Mouse (Mus musculus): ENCODE results near the gene Fibcd1. TPM values are rescaled to one million over a fixed set of nuclear protein-coding genes. Genes with fewer than 3 reads are reported as not detected.

The Fibcd1 gene
- polyA plus RNA-seq, 1 experiment from 2014 or later, result 0.55 TPM

GRCm38 (mm10) chr2:31788227-31788626 lies 57.6 kb downstream of the Fibcd1 start:
- Histone ChIP-seq H3K4me3 (no peak overlapping the region), H3K36me3 (peaks cover 96% of the 10 kb centered on the region), H3K4me1 (no peaks in the 10 kb centered on the region), H3K27me3 (no peaks in the 10 kb centered on the region), H3K9ac (no peak overlapping the region), H3K4me2 (no peak overlapping the region), H3K27ac (no peak overlapping the region), H3K9me3 (no peaks in the 10 kb centered on the region)
- ATAC-seq (ENCODE audit: insufficient number of reproducible peaks, insufficient read depth, low FRiP score, low TSS enrichment, low read depth), result no peak
- WGBS, result 82% methylated on average over 3 of the region's 3 CpGs

- H3K36me3 ChIP-seq, result peaks cover 96% of the 10 kb centered on the region
- H3K9ac ChIP-seq, result no peak overlapping the region
- ATAC-seq (ENCODE audit: insufficient number of reproducible peaks, insufficient read depth, low FRiP score, low TSS enrichment, low read depth), result no peak
- H3K4me1 ChIP-seq, result no peaks in the 10 kb centered on the region
- no peak overlapping the region for H3K4me2 ChIP-seq
- H3K27me3 ChIP-seq, result no peaks in the 10 kb centered on the region
- no peak overlapping the region for H3K27ac ChIP-seq
- no peak overlapping the region for H3K4me3 ChIP-seq
- no peaks in the 10 kb centered on the region for H3K9me3 ChIP-seq
- WGBS, result 16% methylated on average over 7 of the region's 7 CpGs
Measured at GRCm38 (mm10) chr2:31787029-31787428, 58.8 kb downstream of the Fibcd1 start.

- Histone ChIP-seq H3K27ac (no peak overlapping the region), H3K9ac (no peak overlapping the region), H3K4me1 (no peaks in the 10 kb centered on the region), H3K4me3 (no peak overlapping the region), H3K4me2 (no peak overlapping the region), H3K36me3 (peaks cover 96% of the 10 kb centered on the region), H3K27me3 (no peaks in the 10 kb centered on the region), H3K9me3 (no peaks in the 10 kb centered on the region)
- WGBS, result 35% methylated on average over 9 of the region's 9 CpGs
- ATAC-seq (ENCODE audit: insufficient number of reproducible peaks, insufficient read depth, low FRiP score, low TSS enrichment, low read depth), result no peak
Measured at GRCm38 (mm10) chr2:31785074-31785473, 60.7 kb downstream of the Fibcd1 start.

- H3K27ac ChIP-seq, result no peak overlapping the region
- H3K9ac ChIP-seq, result no peak overlapping the region
- 57% methylated on average over 8 of the region's 8 CpGs for WGBS
- no peak overlapping the region for H3K4me3 ChIP-seq
- H3K4me2 ChIP-seq, result no peak overlapping the region
- no peak for ATAC-seq (ENCODE audit: insufficient number of reproducible peaks, insufficient read depth, low FRiP score, low TSS enrichment, low read depth)
- no peaks in the 10 kb centered on the region for H3K4me1 ChIP-seq
- no peaks in the 10 kb centered on the region for H3K9me3 ChIP-seq
- H3K36me3 ChIP-seq, result peaks cover 96% of the 10 kb centered on the region
- H3K27me3 ChIP-seq, result no peaks in the 10 kb centered on the region
Measured at GRCm38 (mm10) chr2:31782958-31783602, 62.7 kb downstream of the Fibcd1 start.

GRCm38 (mm10) chr2:31779258-31779657 lies 66.5 kb downstream of the Fibcd1 start:
- Histone ChIP-seq H3K27me3 (no peaks in the 10 kb centered on the region), H3K36me3 (peaks cover 86% of the 10 kb centered on the region), H3K4me1 (no peaks in the 10 kb centered on the region), H3K4me2 (no peak overlapping the region), H3K27ac (no peak overlapping the region), H3K9ac (no peak overlapping the region), H3K9me3 (no peaks in the 10 kb centered on the region), H3K4me3 (no peak overlapping the region)
- ATAC-seq (ENCODE audit: insufficient number of reproducible peaks, insufficient read depth, low FRiP score, low TSS enrichment, low read depth), result no peak
- WGBS, result 94% methylated on average over 2 of the region's 2 CpGs

- 96% methylated on average over 3 of the region's 3 CpGs for WGBS
- Histone ChIP-seq H3K4me1 (peaks cover 18% of the 10 kb centered on the region), H3K27me3 (no peaks in the 10 kb centered on the region), H3K9me3 (no peaks in the 10 kb centered on the region), H3K36me3 (peaks cover 67% of the 10 kb centered on the region), H3K4me3 (no peak overlapping the region), H3K27ac (no peak overlapping the region), H3K4me2 (no peak overlapping the region), H3K9ac (no peak overlapping the region)
- ATAC-seq (ENCODE audit: insufficient number of reproducible peaks, insufficient read depth, low FRiP score, low TSS enrichment, low read depth), result no peak
Measured at GRCm38 (mm10) chr2:31776479-31776878, 69.3 kb downstream of the Fibcd1 start.

- Histone ChIP-seq H3K9ac (0 out of 2 replicates have a peak overlapping the region, but pooled peaks have one; percentile 16), H3K27ac (peak overlapping the region; percentile 82), H3K4me3 (peak overlapping the region; percentile 7; the same call in 1 of the 2 replicates), H3K9me3 (no peaks in the 10 kb centered on the region), H3K4me1 (peaks cover 62% of the 10 kb centered on the region), H3K36me3 (peaks cover 19% of the 10 kb centered on the region), H3K4me2 (peak overlapping the region; percentile 20), H3K27me3 (no peaks in the 10 kb centered on the region)
- 8% methylated on average over 7 of the region's 7 CpGs for WGBS
- ATAC-seq (ENCODE audit: insufficient number of reproducible peaks, insufficient read depth, low FRiP score, low TSS enrichment, low read depth), result no peak
Measured at GRCm38 (mm10) chr2:31770781-31771441, 74.9 kb downstream of the Fibcd1 start.

GRCm38 (mm10) chr2:31769631-31770111 lies 76.1 kb downstream of the Fibcd1 start:
- no peak overlapping the region for H3K4me3 ChIP-seq
- H3K27ac ChIP-seq, result peak overlapping the region; percentile 82
- peak overlapping the region; percentile 18; the same call in 1 of the 2 replicates for H3K4me2 ChIP-seq
- H3K27me3 ChIP-seq, result no peaks in the 10 kb centered on the region
- 21% methylated on average over 6 of the region's 6 CpGs for WGBS
- ATAC-seq (ENCODE audit: insufficient number of reproducible peaks, insufficient read depth, low FRiP score, low TSS enrichment, low read depth), result no peak
- peaks cover 67% of the 10 kb centered on the region for H3K4me1 ChIP-seq
- H3K36me3 ChIP-seq, result peaks cover 12% of the 10 kb centered on the region; the same call in 1 of the 2 replicates
- no peaks in the 10 kb centered on the region for H3K9me3 ChIP-seq
- peak overlapping the region; percentile 51; the same call in 1 of the 2 replicates for H3K9ac ChIP-seq

GRCm38 (mm10) chr2:31769115-31769514 lies 76.7 kb downstream of the Fibcd1 start:
- Histone ChIP-seq H3K4me3 (no peak overlapping the region), H3K27ac (peak overlapping the region; percentile 82), H3K27me3 (no peaks in the 10 kb centered on the region), H3K9ac (peak overlapping the region; percentile 51), H3K4me1 (peaks cover 73% of the 10 kb centered on the region), H3K9me3 (no peaks in the 10 kb centered on the region), H3K36me3 (peaks cover 7% of the 10 kb centered on the region; the same call in 1 of the 2 replicates), H3K4me2 (peak overlapping the region; percentile 18)
- 38% methylated on average over 4 of the region's 4 CpGs for WGBS
- ATAC-seq (ENCODE audit: insufficient number of reproducible peaks, insufficient read depth, low FRiP score, low TSS enrichment, low read depth), result no peak

- peaks cover 78% of the 10 kb centered on the region for H3K4me1 ChIP-seq
- no peaks in the 10 kb centered on the region for H3K9me3 ChIP-seq
- no peaks in the 10 kb centered on the region for H3K36me3 ChIP-seq
- H3K27ac ChIP-seq, result peak overlapping the region; percentile 28; the same call in 1 of the 2 replicates
- no peak overlapping the region for H3K9ac ChIP-seq
- H3K27me3 ChIP-seq, result no peaks in the 10 kb centered on the region
- H3K4me3 ChIP-seq, result no peak overlapping the region
- 59% methylated on average over 4 of the region's 4 CpGs for WGBS
- no peak for ATAC-seq (ENCODE audit: insufficient number of reproducible peaks, insufficient read depth, low FRiP score, low TSS enrichment, low read depth)
- H3K4me2 ChIP-seq, result no peak overlapping the region
Measured at GRCm38 (mm10) chr2:31767815-31768214, 78.0 kb downstream of the Fibcd1 start.

GRCm38 (mm10) chr2:31767104-31767503 lies 78.7 kb downstream of the Fibcd1 start:
- no peak for ATAC-seq (ENCODE audit: insufficient number of reproducible peaks, insufficient read depth, low FRiP score, low TSS enrichment, low read depth)
- WGBS, result 90% methylated on average over 6 of the region's 6 CpGs

More at GRCm38 (mm10) chr2:31767104-31767503, 78.7 kb downstream of the Fibcd1 start:
- Histone ChIP-seq H3K9ac (no peak overlapping the region), H3K4me3 (no peak overlapping the region), H3K27ac (no peak overlapping the region), H3K4me1 (peaks cover 78% of the 10 kb centered on the region), H3K9me3 (no peaks in the 10 kb centered on the region), H3K36me3 (no peaks in the 10 kb centered on the region), H3K4me2 (no peak overlapping the region), H3K27me3 (no peaks in the 10 kb centered on the region)

Measured in embryonic facial prominence, embryonic 13.5 days (tissue).